ENCODE assay signal across 30 mouse cellular contexts in the genomic region with DNA sequence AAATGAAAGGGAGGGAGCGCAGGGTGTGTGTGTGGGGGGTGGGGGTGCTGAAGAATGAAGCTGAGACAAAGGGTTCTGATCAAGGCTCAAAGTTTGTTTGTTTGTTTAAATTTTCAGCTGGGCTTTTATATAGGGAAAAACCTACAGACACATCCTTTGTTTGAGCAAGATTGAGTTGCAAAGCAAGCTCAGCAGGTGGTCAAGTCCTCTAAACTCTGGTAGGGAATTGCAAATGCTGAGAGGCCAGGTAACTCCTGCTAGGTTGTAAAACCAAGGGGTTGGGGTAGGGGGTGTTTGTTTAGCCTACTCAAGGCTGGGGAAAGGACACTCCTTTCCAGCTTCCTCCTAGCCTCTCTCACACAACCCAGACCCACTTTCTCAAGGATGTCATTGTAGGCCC.
"Had no signal": no experiment of that assay in that cellular context is flagged by ENCODE, and none has a peak within 500 bp of the region (broad histone marks: within the 10 kb centered on the region; RNA-seq: fewer than 3 reads in every experiment).

No protein-coding gene starts in this region.

- H3K27ac ChIP-seq: heart, embryonic 13.5 days; heart, embryonic 15.5 days; hindbrain, embryonic 10.5 days; hindbrain, embryonic 12.5 days; hindbrain, embryonic 13.5 days; hindbrain, embryonic 14.5 days; hindbrain, embryonic 15.5 days; hindbrain, postnatal 0 days; intestine, embryonic 15.5 days; kidney, embryonic 15.5 days; kidney, postnatal 0 days; layer of hippocampus, adult 2 months; left cerebral cortex, adult 2 months had no signal

- DNase-seq: heart, postnatal 10 days; heart, postnatal 14 days; heart, postnatal 36 days; heart, postnatal 4 days; kidney, adult 11 months; kidney, adult 18-20 months; kidney, adult 2 months; kidney, adult 8-10 months; kidney, adult 9 months; kidney, postnatal 10 days; kidney, postnatal 14 days; kidney, postnatal 25 days; kidney, postnatal 36 days; kidney, postnatal 4 days; layer of hippocampus, adult 9-11 months; layer of hippocampus, postnatal 36 days had no signal

- H3K9ac ChIP-seq: heart, embryonic 12.5 days; heart, embryonic 13.5 days; heart, embryonic 15.5 days; hindbrain, embryonic 12.5 days; hindbrain, embryonic 13.5 days; hindbrain, embryonic 14.5 days; hindbrain, embryonic 15.5 days; intestine, embryonic 15.5 days; kidney, embryonic 15.5 days had no signal

- H3K9me3 ChIP-seq: heart, embryonic 12.5 days; heart, embryonic 13.5 days; heart, embryonic 15.5 days; hindbrain, embryonic 12.5 days; hindbrain, embryonic 13.5 days; hindbrain, embryonic 15.5 days; intestine, embryonic 15.5 days; kidney, embryonic 15.5 days had no signal

- H3K36me3 ChIP-seq: heart, embryonic 12.5 days; heart, embryonic 13.5 days; heart, embryonic 15.5 days; hindbrain, embryonic 10.5 days; hindbrain, embryonic 12.5 days; hindbrain, embryonic 13.5 days; hindbrain, embryonic 15.5 days; intestine, embryonic 15.5 days; kidney, embryonic 15.5 days had no signal

- H3K4me1 ChIP-seq: heart, embryonic 12.5 days; heart, embryonic 13.5 days; heart, embryonic 15.5 days; hindbrain, embryonic 12.5 days; hindbrain, embryonic 13.5 days; hindbrain, embryonic 15.5 days; intestine, embryonic 15.5 days had no signal

- H3K4me3 ChIP-seq: heart, embryonic 12.5 days; heart, embryonic 13.5 days; heart, embryonic 15.5 days; hindbrain, embryonic 10.5 days; hindbrain, embryonic 12.5 days; hindbrain, embryonic 13.5 days; hindbrain, embryonic 15.5 days; intestine, embryonic 15.5 days; kidney, embryonic 15.5 days; layer of hippocampus, adult 2 months; left cerebral cortex, adult 2 months had no signal
